Mouse (Mus musculus): ENCODE measurements around the gene Mcat. TPM values are rescaled to one million over a fixed set of nuclear protein-coding genes. Genes with fewer than 3 reads are reported as not detected.

Gene Mcat
- polyA plus RNA-seq, 1 experiment, result 49.8 TPM

- Histone ChIP-seq H3K27ac (ENCODE audit: control insufficient read depth, insufficient read depth, low read depth, low read length) (no peak overlapping the region), H3K27me3 (ENCODE audit: control insufficient read depth, insufficient read depth, low read length) (no peaks in the 10 kb centered on the region)
- TF ChIP-seq CTCF (IDR thresholded peaks at IDR 0.05; ENCODE audit: control insufficient read depth, insufficient read depth, insufficient replicate concordance, low read depth, low read length), result no peak
- no peak for TF ChIP-seq POLR2A (IDR thresholded peaks at IDR 0.05; ENCODE audit: control insufficient read depth, low read depth, low read length)
Observed at GRCm38 (mm10) chr15:83523196-83523595, 40.4 kb downstream of the Mcat start.

GRCm38 (mm10) chr15:83520861-83521382 is 42.7 kb downstream of the Mcat start:
- no peaks in the 10 kb centered on the region for H3K36me3 ChIP-seq (ENCODE audit: control insufficient read depth, insufficient read depth, low read length)
- TF ChIP-seq POLR2A (IDR thresholded peaks at IDR 0.05; ENCODE audit: control insufficient read depth, low read depth, low read length), result no peak
- no peak for TF ChIP-seq CTCF (IDR thresholded peaks at IDR 0.05; ENCODE audit: control insufficient read depth, insufficient read depth, insufficient replicate concordance, low read depth, low read length)
- H3K4me1 ChIP-seq (ENCODE audit: control insufficient read depth, insufficient read depth, low read length), result peaks cover 5% of the 10 kb centered on the region
- no peak overlapping the region for H3K4me3 ChIP-seq (ENCODE audit: control insufficient read depth, low read depth, low read length)
- no peaks in the 10 kb centered on the region for H3K27me3 ChIP-seq (ENCODE audit: control insufficient read depth, insufficient read depth, low read length)
- no peak overlapping the region for H3K27ac ChIP-seq (ENCODE audit: control insufficient read depth, insufficient read depth, low read depth, low read length)

More at GRCm38 (mm10) chr15:83523196-83523595, 40.4 kb downstream of the Mcat start:
- peaks cover 12% of the 10 kb centered on the region for H3K4me1 ChIP-seq (ENCODE audit: control insufficient read depth, insufficient read depth, low read length)
- no peak overlapping the region for H3K4me3 ChIP-seq (ENCODE audit: control insufficient read depth, low read depth, low read length)
- H3K36me3 ChIP-seq (ENCODE audit: control insufficient read depth, insufficient read depth, low read length), result no peaks in the 10 kb centered on the region

- no peak overlapping the region for H3K27ac ChIP-seq (ENCODE audit: control insufficient read depth, insufficient read depth, low read depth, low read length)
- H3K36me3 ChIP-seq (ENCODE audit: control insufficient read depth, insufficient read depth, low read length), result no peaks in the 10 kb centered on the region
- peak overlapping the region; percentile 41; the same call in 1 of the 2 replicates for H3K4me3 ChIP-seq (ENCODE audit: control insufficient read depth, low read depth, low read length)
- H3K27me3 ChIP-seq (ENCODE audit: control insufficient read depth, insufficient read depth, low read length), result no peaks in the 10 kb centered on the region
- peak; percentile 47; the same call in 1 of the 2 replicates for TF ChIP-seq CTCF (IDR thresholded peaks at IDR 0.05; ENCODE audit: control insufficient read depth, insufficient read depth, insufficient replicate concordance, low read depth, low read length)
- TF ChIP-seq POLR2A (IDR thresholded peaks at IDR 0.05; ENCODE audit: control insufficient read depth, low read depth, low read length), result no peak
- peaks cover 5% of the 10 kb centered on the region for H3K4me1 ChIP-seq (ENCODE audit: control insufficient read depth, insufficient read depth, low read length)
Observed at GRCm38 (mm10) chr15:83518215-83519048, 45.2 kb downstream of the Mcat start.

- H3K36me3 ChIP-seq (ENCODE audit: control insufficient read depth, insufficient read depth, low read length), result no peaks in the 10 kb centered on the region
- H3K27ac ChIP-seq (ENCODE audit: control insufficient read depth, insufficient read depth, low read depth, low read length), result no peak overlapping the region
- peaks cover 8% of the 10 kb centered on the region for H3K4me1 ChIP-seq (ENCODE audit: control insufficient read depth, insufficient read depth, low read length)
- no peaks in the 10 kb centered on the region for H3K27me3 ChIP-seq (ENCODE audit: control insufficient read depth, insufficient read depth, low read length)
- no peak overlapping the region for H3K4me3 ChIP-seq (ENCODE audit: control insufficient read depth, low read depth, low read length)
- TF ChIP-seq POLR2A (IDR thresholded peaks at IDR 0.05; ENCODE audit: control insufficient read depth, low read depth, low read length) (no peak), CTCF (IDR thresholded peaks at IDR 0.05; ENCODE audit: control insufficient read depth, insufficient read depth, insufficient replicate concordance, low read depth, low read length) (no peak)
Observed at GRCm38 (mm10) chr15:83515018-83515417, 48.6 kb downstream of the Mcat start.

- no peak for TF ChIP-seq CTCF (IDR thresholded peaks at IDR 0.05; ENCODE audit: control insufficient read depth, insufficient read depth, insufficient replicate concordance, low read depth, low read length)
- no peak for TF ChIP-seq POLR2A (IDR thresholded peaks at IDR 0.05; ENCODE audit: control insufficient read depth, low read depth, low read length)
- H3K4me3 ChIP-seq (ENCODE audit: control insufficient read depth, low read depth, low read length), result no peak overlapping the region
- no peaks in the 10 kb centered on the region for H3K27me3 ChIP-seq (ENCODE audit: control insufficient read depth, insufficient read depth, low read length)
- H3K36me3 ChIP-seq (ENCODE audit: control insufficient read depth, insufficient read depth, low read length), result no peaks in the 10 kb centered on the region
- H3K27ac ChIP-seq (ENCODE audit: control insufficient read depth, insufficient read depth, low read depth, low read length), result no peak overlapping the region
- peaks cover 10% of the 10 kb centered on the region for H3K4me1 ChIP-seq (ENCODE audit: control insufficient read depth, insufficient read depth, low read length)
Observed at GRCm38 (mm10) chr15:83512489-83513281, 50.9 kb downstream of the Mcat start.

GRCm38 (mm10) chr15:83510805-83511405 is 52.7 kb downstream of the Mcat start, which contains the start of gene Ttll1:
Gene Ttll1 (minus strand): TSS chr15:83510893.
- Histone ChIP-seq H3K4me3 (ENCODE audit: control insufficient read depth, low read depth, low read length) (peak within 1 kb of the TSS; percentile 90), H3K36me3 (ENCODE audit: control insufficient read depth, insufficient read depth, low read length) (no peaks in the 10 kb centered on the region), H3K27me3 (ENCODE audit: control insufficient read depth, insufficient read depth, low read length) (no peaks in the 10 kb centered on the region), H3K4me1 (ENCODE audit: control insufficient read depth, insufficient read depth, low read length) (peaks cover 10% of the 10 kb centered on the region), H3K27ac (ENCODE audit: control insufficient read depth, insufficient read depth, low read depth, low read length) (peak within 1 kb of the TSS; percentile 69)
- TF ChIP-seq POLR2A (IDR thresholded peaks at IDR 0.05; ENCODE audit: control insufficient read depth, low read depth, low read length) (peak; percentile 79), CTCF (IDR thresholded peaks at IDR 0.05; ENCODE audit: control insufficient read depth, insufficient read depth, insufficient replicate concordance, low read depth, low read length) (no peak)

Measured in testis, adult 2 months (tissue).